Mouse (Mus musculus) erythroblast, embryonic 14.5 days (primary cell): Measurements from ENCODE around the gene Pced1b.

Experiments
- GATA1 ChIP-seq: IDR thresholded peaks from 2 replicates; pipeline ENCODE4 v1.6.1; 2012; ENCODE audit warnings: low read length, inconsistent platforms, mixed read lengths
- TAL1 ChIP-seq: IDR thresholded peaks from 3 replicates; pipeline ENCODE4 v1.6.1; 2012; ENCODE audit warnings: low read length, inconsistent platforms, mixed read lengths

DNA sequence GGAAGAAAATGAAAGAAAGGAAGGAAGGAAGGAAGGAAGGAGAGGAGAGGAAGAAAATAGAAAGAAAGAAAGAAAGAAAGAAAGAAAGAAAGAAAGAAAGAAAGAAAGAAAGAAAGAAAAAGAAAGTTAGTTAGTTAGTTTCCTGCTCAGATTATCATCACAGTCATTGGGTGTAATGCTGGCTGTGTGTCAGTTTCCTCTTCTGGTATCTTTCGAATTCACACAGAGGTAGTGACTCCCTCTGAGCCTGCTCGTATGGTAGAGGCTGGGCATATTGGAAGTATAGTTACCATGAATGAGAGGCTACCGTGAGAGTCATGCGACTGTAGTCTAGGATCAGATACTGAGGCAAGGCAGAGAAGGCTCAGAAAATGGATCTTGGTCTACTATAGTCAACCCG, 104.8 kb downstream of the Pced1b start:
- TF ChIP-seq GATA1 (no peak), TAL1 (no peak)
